Mouse (Mus musculus) liver, postnatal 0 days (tissue): ENCODE results near the gene Ngef. TPM values are rescaled to one million over a fixed set of nuclear protein-coding genes. Genes with fewer than 3 reads are reported as not detected.

Experiments used
- ATAC-seq: fragments of 200-750 bp; cut with Nextera tagmentation; 2 replicates; pipeline ENCODE4 v1.8.0; 2017; ENCODE audit warnings: mild to moderate bottlenecking, moderate library complexity
- DNase-seq: peaks from one replicate; pipeline ENCODE4 v3.0.0-alpha.2; 2016
- H3K27ac ChIP-seq: fragments of 300-500 bp; sonication (generic); 2 replicates; pipeline ENCODE4 v1.5.1; 2014; ENCODE audit warnings: antibody characterized with exemption, moderate library complexity, mild to moderate bottlenecking, low read depth
- H3K27me3 ChIP-seq: fragments of 300-500 bp; sonication (generic); 2 replicates; pipeline ENCODE4 v1.6.1; 2014; ENCODE audit warnings: low read length, control low read depth, mixed read lengths; ENCODE audit not compliant: insufficient read depth
- H3K36me3 ChIP-seq: fragments of 300-500 bp; sonication (generic); replicated peaks from 2 replicates; pipeline ENCODE4 v1.6.1; 2014; ENCODE audit warnings: mild to moderate bottlenecking, control low read depth, low read length, moderate library complexity, mixed read lengths; ENCODE audit not compliant: insufficient read depth
- H3K4me1 ChIP-seq: fragments of 300-500 bp; sonication (generic); 2 replicates; pipeline ENCODE4 v1.6.1; 2014; ENCODE audit warnings: antibody characterized with exemption, mild to moderate bottlenecking, control low read depth; ENCODE audit not compliant: insufficient read depth
- H3K4me2 ChIP-seq: fragments of 300-500 bp; sonication (generic); 2 replicates; pipeline ENCODE4 v1.6.1; 2014; ENCODE audit warnings: low read depth, mild to moderate bottlenecking, low read length, moderate library complexity, mixed read lengths
- H3K4me3 ChIP-seq: fragments of 300-500 bp; sonication (generic); 2 replicates; pipeline ENCODE4 v1.5.1; 2014; ENCODE audit warnings: low read depth, low read length
- H3K9ac ChIP-seq: fragments of 300-500 bp; sonication (generic); replicated peaks from 2 replicates; pipeline ENCODE4 v1.6.1; 2014; ENCODE audit warnings: mild to moderate bottlenecking, moderate library complexity
- H3K9me3 ChIP-seq: fragments of 300-500 bp; sonication (generic); 2 replicates; pipeline ENCODE4 v1.6.1; 2016; ENCODE audit warnings: mild to moderate bottlenecking, control low read depth, low read length, mixed read lengths
- CTCF ChIP-seq: sonication (generic); IDR thresholded peaks from 2 replicates; pipeline ENCODE4 v1.5.1; 2016; ENCODE audit warnings: antibody characterized with exemption, low read depth
- EP300 ChIP-seq: IDR thresholded peaks from 2 replicates; pipeline ENCODE4 v1.6.1; 2016; ENCODE audit warnings: antibody characterized with exemption, low read depth, mild to moderate bottlenecking
- WGBS: fragments of 180-500 bp; shearing (Covaris S2); extraction: QIAGEN DNeasy Blood & Tissue Kit; methylation state at CpG from one replicate; pipeline ENCODE4 v1.1.7; 2014; ENCODE audit not compliant: insufficient replicate concordance; 5-methylcytosine and 5-hydroxymethylcytosine counted together
- polyA plus RNA-seq: library from polyadenylated mRNA; unstranded; fragments of >200 nt; fragmentation: Nextera tagmentation; extraction: Ambion mirVana; gene quantifications from 2 replicates; pipeline ENCODE4 v1.2.1, GENCODE M21; 2015

Gene Ngef
- polyA plus RNA-seq, 1 experiment from 2014 or later = 5.6 TPM

- H3K4me2 ChIP-seq = peak overlapping the region; percentile 52
- no peaks in the 10 kb centered on the region for H3K9me3 ChIP-seq
- peak; percentile 43 for ATAC-seq
- no peak for DNase-seq
- H3K27me3 ChIP-seq = no peaks in the 10 kb centered on the region
- H3K36me3 ChIP-seq = no peaks in the 10 kb centered on the region
- H3K9ac ChIP-seq = no peak overlapping the region; the same call in 1 of the 2 replicates
- peak overlapping the region; percentile 96 for H3K27ac ChIP-seq
- H3K4me1 ChIP-seq = peaks cover 5% of the 10 kb centered on the region; the same call in 1 of the 2 replicates
- TF ChIP-seq EP300 (no peak), CTCF (no peak)
- no peak overlapping the region for H3K4me3 ChIP-seq
- WGBS = 54% methylated on average over 6 of the region's 6 CpGs
Measured at GRCm38 (mm10) chr1:87574353-87574752, 683 bp upstream of the Ngef start.

- H3K4me3 ChIP-seq = peak overlapping the region; percentile 42
- peak; percentile 51 for DNase-seq
- TF ChIP-seq CTCF (no peak), EP300 (no peak)
- no peaks in the 10 kb centered on the region for H3K27me3 ChIP-seq
- H3K4me2 ChIP-seq = peak overlapping the region; percentile 63
- peak; percentile 18 for ATAC-seq
- peak overlapping the region; percentile 53 for H3K9ac ChIP-seq
- peak overlapping the region; percentile 86 for H3K27ac ChIP-seq
- 54% methylated on average over 5 of the region's 5 CpGs for WGBS
- peaks cover 5% of the 10 kb centered on the region; the same call in 1 of the 2 replicates for H3K4me1 ChIP-seq
- H3K9me3 ChIP-seq = no peaks in the 10 kb centered on the region
- H3K36me3 ChIP-seq = no peaks in the 10 kb centered on the region
Measured at GRCm38 (mm10) chr1:87573261-87573660, 409 bp downstream of the Ngef start.

- H3K27ac ChIP-seq = no peak overlapping the region
- TF ChIP-seq CTCF = peak; percentile 72
- no peak for TF ChIP-seq EP300
- no peak overlapping the region for H3K9ac ChIP-seq
- no peaks in the 10 kb centered on the region for H3K9me3 ChIP-seq
- no peaks in the 10 kb centered on the region for H3K27me3 ChIP-seq
- peaks cover 3% of the 10 kb centered on the region; the same call in 1 of the 2 replicates for H3K4me1 ChIP-seq
- WGBS = 33% methylated on average over 6 of the region's 6 CpGs
- no peak overlapping the region for H3K4me3 ChIP-seq
- no peak overlapping the region for H3K4me2 ChIP-seq
- no peaks in the 10 kb centered on the region for H3K36me3 ChIP-seq
- ATAC-seq (no peak), DNase-seq (peak; percentile 49)
Measured at GRCm38 (mm10) chr1:87568398-87568797, 5.3 kb downstream of the Ngef start.

- Histone ChIP-seq H3K27ac (no peak overlapping the region), H3K36me3 (0 out of 2 replicates have a peak, but pooled peaks cover 3% of the 10 kb centered on the region), H3K4me1 (peaks cover 3% of the 10 kb centered on the region; the same call in 1 of the 2 replicates), H3K9ac (no peak overlapping the region), H3K4me2 (no peak overlapping the region), H3K27me3 (no peaks in the 10 kb centered on the region), H3K9me3 (no peaks in the 10 kb centered on the region), H3K4me3 (no peak overlapping the region)
- 82% methylated on average over 8 of the region's 8 CpGs for WGBS
- DNase-seq = no peak
- ATAC-seq = peak; percentile 35; the same call in 1 of the 2 replicates
- TF ChIP-seq EP300 (no peak), CTCF (no peak)
Measured at GRCm38 (mm10) chr1:87565760-87566159, 7.9 kb downstream of the Ngef start.

GRCm38 (mm10) chr1:87562967-87563366 lies 10.7 kb downstream of the Ngef start:
- Histone ChIP-seq H3K9me3 (no peaks in the 10 kb centered on the region), H3K9ac (no peak overlapping the region), H3K36me3 (0 out of 2 replicates have a peak, but pooled peaks cover 3% of the 10 kb centered on the region), H3K4me2 (no peak overlapping the region), H3K27ac (no peak overlapping the region), H3K27me3 (no peaks in the 10 kb centered on the region), H3K4me3 (no peak overlapping the region), H3K4me1 (peaks cover 3% of the 10 kb centered on the region; the same call in 1 of the 2 replicates)
- 84% methylated on average over 3 of the region's 3 CpGs for WGBS
- DNase-seq = no peak
- TF ChIP-seq EP300 (no peak), CTCF (no peak)
- no peak for ATAC-seq

DNA sequence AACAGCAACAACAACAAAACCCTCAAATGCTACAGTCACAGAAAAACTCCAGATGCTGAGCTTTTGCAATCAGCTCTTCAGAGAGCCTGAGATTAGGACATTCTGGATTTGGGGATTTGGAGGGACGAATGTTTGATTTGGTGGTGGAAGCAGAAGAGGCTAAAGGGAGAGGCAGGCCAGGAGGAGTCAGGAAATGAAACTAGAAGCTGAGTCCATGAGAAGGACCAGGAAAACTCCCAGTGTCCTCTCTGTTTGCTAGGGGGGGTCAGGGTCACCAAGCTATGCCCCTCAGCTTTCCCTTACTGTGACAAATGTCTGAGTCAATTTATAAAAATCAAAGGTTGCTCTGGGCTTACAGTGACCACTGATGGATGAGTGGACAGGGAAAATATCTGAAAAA lies 20.1 kb downstream of the Ngef start:
- no peak for DNase-seq
- Histone ChIP-seq H3K9ac (no peak overlapping the region), H3K36me3 (no peaks in the 10 kb centered on the region), H3K9me3 (no peaks in the 10 kb centered on the region), H3K4me2 (no peak overlapping the region), H3K4me3 (no peak overlapping the region), H3K4me1 (peaks cover 6% of the 10 kb centered on the region; the same call in 1 of the 2 replicates), H3K27me3 (no peaks in the 10 kb centered on the region), H3K27ac (0 out of 2 replicates have a peak overlapping the region, but pooled peaks have one; percentile 2)
- ATAC-seq = no peak
- 70% methylated on average over 1 of the region's 1 CpGs for WGBS
- no peak for TF ChIP-seq EP300
- no peak for TF ChIP-seq CTCF
